Mouse (Mus musculus) thymus, postnatal 10 days (tissue): ENCODE measurements at regions not wholly inside any gene's neighbourhood (a gene's known extent, or its start where the extent isn't known, plus 50 kb on each side); places are given as distances from the start of the nearest gene placed in this dataset.
"Not testable (repeated sequence)": the region's sequence is repeated elsewhere in the genome, so short reads cannot be mapped to it uniquely, and the experiment has no call there.

Experiments
- DNase-seq, 2 experiments: peaks; one replicate each; pipeline ENCODE4 v3.0.0; 2021; ENCODE audit warnings: low spot score in 2 of 2

DNA sequence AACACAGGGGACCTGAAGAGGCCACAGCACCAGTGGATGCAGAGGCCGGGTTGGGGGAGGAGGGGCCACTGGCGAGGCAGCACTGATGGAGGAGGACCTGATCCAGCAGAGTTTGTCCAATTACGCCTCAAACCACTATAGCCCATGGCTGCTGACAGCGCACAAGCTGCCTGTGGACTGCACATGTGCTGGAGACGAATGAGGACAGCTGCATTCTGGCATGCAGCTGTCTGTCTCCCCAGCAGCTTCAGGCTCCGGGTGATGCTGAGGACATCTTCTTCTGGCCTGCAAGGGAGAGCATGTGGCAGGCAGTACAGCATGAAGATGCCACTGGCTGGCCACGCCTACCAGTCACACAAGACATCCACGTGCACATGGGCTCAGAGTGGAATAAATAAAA, 1055.2 kb downstream of the Basp1 start:
- DNase-seq = no peak

DNA sequence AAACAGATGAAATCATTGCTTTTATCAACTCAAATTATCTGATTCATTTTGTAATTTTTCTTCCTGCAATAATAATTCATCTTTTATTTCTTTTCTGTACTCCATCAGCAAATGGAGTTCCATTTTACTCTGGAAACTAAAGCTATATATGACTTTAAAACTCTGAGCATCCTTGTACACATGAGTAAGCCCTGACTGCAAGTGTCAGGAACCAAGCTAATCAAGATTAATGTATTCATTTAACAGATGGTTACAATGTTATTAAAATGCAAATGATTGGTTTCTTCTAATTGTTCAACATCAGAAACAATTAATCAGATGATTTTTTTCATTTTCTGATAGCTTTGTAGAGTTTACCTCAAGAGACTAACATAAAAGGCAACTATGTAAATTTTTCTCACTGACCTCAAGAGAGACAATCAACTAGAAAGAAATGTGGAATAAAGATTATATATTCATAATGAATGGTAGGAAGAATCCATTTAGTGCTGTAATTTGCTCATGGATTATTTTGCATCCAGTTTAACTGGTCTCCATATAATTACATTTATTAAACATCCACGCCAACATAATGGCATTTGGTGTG, 1064.5 kb downstream of the Basp1 start:
- DNase-seq = no peak

DNA sequence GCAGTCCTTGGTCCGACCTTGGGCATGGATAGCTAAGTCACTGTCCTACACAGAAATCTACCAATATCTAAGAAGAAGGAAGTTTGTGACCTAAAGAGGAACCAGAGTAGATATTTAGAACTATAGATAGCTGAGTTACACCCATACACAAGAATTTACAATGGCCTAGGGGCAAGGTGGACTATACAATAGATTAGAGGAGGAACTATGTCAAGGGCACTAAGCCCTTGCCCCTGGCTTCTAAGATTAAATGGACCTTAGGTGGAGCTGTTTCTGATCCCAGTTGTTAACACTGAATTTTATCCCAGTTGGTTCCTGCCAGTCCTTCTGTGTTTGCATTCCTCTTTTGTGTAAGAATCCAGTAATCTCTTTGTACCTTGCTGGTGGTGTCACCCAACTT, 1077.7 kb downstream of the Basp1 start:
- not testable (repeated sequence) for DNase-seq

DNA sequence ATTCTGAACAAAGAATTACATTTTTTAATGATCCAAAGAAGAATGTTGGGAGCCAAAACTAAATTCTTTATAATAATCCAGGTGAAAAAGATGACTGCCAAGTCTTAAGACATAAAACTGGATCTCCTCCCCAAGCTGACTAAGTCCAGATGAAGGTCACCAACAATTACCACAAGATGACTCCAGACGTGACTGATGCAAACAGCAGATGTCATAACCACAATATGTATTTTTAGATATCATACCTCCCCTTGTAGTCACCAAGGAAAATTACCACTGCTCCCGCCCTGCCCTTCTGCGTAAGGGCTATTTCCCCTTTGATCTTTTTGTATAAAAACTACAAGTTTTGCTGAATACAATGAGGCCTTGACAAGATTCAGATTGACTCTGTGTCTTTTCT, 1110.4 kb downstream of the Basp1 start:
- DNase-seq = not testable (repeated sequence)

DNA sequence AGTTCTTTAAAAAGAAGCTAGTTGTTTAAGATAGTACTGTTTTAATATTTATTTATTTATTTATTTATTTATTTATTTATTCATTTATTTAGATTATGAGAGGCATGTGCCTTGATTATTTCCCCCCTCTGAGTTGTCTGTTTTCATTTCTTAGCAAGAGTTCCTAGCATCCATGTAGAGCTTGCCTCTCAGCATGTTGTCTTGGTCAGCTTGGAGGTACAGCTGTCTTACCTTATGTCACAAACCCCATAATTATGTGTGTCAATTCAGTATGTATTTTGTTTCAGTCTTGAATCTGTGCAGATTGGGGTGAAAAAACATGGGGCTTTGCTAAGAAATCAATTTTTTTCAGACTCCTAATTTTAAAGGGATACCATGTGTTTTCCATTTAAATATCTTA, 1116.3 kb downstream of the Basp1 start:
- DNase-seq = no peak

DNA sequence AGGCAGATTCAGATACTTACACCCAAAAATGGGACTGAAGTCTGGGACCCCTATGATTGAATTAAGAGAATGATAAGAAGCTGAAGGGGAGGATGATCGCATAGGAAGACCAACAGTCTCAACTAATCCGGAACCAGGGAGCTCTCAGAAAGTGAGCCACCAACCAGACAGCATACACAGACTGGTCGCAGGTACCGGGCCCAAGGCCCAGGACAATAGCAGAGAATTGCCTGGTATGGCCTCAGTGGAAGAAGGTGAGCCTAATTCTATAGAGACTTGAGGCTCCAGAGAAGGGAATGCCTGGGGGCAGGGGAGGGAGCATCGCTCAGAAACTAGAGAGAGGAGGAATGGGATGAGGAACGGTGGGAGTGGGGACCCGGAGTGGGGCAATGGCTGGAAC, 1116.8 kb downstream of the Basp1 start:
- DNase-seq = no peak

DNA sequence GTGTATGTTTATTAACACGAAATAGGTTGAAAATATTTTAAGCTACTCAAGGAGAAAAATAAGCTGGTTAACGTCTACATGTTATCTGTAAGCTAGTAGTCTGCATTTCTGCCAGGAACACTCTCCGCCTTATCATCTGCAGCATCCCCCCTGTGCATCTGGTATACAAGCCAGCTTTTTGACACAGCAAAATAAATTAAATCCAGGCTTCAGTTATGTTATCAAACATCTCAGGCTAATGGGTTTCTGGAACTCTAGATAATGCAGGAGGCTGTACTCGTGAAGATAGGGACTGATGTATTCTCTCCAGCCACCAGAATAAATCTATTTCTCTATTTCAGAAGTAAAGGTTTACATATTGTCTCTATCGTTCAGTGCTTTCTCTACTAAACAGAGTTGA, 1138.5 kb downstream of the Basp1 start:
- DNase-seq = no peak

DNA sequence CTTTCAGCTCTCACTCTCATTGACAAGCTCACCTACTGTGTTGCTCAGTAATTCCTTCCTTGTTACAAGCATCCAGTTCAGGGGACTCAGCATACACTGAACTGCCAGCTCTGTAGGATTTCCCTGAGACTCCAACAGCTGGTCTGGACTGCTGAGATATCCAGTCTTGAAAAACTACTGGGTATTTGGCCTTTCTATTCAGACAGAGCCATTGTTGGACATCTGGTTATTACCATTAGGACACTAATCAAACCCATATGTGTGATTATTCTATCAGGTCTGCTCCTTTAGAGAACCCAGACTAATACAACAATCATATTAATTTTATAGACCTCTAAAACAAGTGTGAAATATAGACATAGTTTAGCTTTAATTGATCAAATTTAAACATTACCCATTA, 1146.2 kb downstream of the Basp1 start:
- DNase-seq = no peak
